Mouse (Mus musculus) urinary bladder, postnatal 10 days (tissue): Measurements from ENCODE around the gene Cpn1.

ENCODE experiments used
- DNase-seq: peaks from one replicate; pipeline ENCODE4 v3.0.0; 2022; ENCODE audit warnings: low spot score

The Cpn1 gene

DNA sequence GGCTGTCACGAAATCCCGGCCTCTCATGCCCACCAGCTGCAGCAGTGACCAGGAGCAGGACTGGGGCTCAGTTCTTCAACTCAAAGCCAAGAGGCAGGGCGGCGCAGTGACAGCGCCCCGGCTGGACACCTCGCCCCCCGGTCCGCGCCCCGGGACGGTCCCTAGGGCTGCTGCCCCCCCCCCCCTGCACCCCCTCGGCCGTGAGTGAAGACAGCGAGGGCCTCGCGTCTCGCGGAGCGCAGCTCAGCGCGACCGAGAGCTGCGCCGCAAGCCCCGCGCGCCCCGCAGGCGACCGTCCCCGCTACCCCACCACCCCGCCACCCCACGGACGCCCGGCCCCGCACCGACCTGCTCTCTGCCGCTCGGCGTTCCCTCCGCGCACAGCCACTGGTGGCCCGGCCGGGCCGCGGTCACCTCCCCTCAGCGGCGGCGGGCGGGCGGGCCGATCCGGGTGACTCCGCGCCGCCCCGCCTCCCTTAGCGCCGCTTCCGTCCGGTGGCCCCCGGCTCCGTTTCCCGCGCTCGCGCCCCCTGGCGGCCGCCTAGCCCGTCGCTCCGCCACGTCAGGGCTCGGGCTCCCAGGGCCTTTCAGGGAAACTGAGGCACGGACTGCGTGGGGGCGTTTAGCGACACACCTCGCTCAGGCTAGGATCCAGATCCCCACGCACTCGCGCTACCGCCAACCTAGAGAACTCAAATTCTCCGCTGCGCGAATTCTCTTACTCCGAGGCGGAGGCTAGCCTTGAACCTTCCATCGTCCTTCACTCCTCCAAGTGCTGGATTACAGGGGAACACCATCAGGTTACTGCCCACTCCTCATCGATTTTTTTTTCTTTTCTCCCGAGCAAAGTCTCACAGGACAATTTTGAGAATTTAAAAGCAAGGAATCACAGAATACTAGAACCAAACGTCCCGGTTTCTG is 46.3 kb downstream of the Cpn1 start, which contains the start of gene Dnmbp:
Gene Dnmbp, minus strand, starts transcription at position 423 of the 921 bp plus-strand sequence.
- peak; percentile 72 for DNase-seq

DNA sequence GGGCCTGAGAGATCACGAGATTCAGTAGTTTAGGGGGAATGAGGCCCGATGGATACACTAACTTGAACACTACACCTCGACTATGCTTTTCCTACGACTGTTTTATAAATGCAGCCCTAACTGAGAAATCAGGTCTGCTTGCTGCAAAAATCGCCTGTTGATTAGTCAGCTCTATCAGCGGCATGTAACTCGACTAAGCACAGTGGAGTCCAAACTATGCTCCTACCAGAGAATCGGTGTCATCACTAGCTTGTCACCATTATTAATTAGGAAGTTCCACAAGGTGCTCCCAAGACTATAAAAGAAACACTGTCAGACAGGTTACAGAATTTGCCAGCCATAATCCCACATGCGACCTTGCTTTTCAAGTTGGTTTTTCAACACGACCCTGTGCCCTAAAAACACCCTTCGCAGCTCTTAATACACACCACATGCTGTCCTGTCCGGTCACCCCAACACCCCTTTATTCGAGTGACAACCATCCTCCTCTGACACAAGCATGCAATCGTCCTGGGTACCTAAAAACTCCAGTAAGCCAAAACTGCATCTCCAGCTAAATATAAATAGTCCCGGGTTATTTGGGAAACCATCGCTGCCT is 47.1 kb downstream of the Cpn1 start:
- no peak for DNase-seq

DNA sequence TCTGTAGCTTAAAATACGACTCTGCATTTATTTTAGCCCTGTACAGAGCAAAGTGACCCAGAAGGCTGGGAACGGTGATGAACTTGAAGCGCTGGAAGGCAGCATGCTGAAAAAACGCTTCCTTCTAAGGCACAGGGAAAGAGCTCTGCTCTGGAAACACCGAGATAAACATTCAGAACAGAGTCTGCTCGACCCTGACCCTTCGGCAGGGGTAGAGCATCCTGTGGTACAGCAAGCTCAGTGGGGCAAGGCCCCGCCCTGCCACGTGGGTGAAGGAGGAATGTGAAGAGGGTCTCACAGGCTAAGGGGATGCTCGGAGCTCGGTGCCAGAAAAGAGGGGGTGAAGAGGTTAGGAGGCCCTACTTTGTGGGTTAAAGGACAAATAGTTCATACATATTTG is 48.0 kb downstream of the Cpn1 start:
- DNase-seq = no peak

DNA sequence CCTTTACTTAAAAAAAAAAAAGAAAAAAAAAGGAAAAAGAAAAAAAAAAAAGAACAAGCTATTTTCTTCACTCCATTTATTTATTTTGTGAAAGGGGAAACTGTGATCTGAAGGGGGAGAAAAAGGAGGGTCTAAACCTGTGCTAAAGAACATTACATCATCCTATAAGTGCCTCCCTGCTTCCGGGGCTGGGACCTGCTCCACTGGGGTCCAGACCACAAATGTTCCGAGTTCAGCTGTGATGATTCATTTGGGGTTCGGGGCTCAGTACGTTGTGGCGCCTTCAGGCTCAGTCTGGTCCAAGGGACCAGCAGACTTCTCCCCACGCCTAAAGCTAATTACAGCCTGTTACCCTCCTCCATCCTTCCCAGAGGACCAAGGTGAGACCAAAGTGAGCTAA is 55.4 kb downstream of the Cpn1 start:
- DNase-seq = no peak

DNA sequence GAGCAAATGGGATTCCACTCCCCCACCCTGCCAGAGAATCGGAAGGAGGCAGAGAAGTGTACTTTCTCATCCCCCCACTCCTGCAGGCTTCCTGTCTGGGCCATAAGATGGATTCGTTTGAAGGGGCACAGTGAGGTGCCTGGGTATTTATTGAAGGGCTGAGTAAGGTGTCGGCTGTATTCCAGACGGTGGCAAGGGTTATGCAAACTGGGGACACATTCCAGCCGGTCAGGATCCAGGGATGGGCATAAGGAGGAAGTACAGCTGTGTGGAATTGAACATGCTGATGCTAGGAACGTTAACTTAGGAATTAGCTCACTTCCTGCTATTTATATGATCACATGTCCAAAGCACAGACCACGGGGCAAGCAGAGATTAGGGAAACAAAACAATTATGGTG is 56.0 kb downstream of the Cpn1 start:
- DNase-seq = no peak

DNA sequence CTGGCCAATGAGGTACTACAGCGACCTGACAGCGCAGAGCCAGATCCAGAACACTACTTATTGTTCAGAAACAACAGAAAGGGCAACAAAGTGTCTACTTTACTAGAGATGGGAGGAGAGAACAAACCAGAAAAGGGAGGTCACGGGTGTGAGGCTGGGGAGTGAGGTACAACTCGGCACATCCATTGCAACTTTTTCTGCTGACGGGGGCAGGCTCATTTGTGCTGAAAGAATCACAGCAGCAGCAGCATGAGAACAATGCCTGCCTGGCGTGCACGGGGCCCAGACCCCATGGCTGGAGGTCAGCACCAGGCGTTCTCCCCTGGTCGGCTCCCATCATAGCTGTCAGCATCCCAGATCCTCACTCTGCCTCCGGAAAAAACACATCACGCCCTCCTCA is 56.5 kb downstream of the Cpn1 start:
- no peak for DNase-seq

DNA sequence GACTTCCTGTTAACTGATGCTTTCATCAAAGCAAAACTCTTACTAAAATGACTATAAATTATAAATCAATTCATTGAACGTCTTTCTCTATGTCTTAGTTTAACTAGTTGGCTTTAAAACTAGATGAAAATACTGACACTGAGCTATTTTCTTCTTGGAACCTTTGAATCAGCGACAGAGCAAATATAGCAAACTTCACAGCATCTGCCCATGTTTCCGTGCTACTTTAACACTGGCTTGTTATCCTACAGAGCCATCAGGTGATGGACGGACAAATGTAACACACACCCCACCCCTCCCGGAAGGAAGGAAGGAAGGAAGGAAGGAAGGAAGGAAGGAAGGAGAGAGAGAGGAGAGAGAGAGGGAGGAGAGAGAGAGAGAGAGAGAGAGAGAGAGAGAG is 58.4 kb downstream of the Cpn1 start:
- DNase-seq = no peak

DNA sequence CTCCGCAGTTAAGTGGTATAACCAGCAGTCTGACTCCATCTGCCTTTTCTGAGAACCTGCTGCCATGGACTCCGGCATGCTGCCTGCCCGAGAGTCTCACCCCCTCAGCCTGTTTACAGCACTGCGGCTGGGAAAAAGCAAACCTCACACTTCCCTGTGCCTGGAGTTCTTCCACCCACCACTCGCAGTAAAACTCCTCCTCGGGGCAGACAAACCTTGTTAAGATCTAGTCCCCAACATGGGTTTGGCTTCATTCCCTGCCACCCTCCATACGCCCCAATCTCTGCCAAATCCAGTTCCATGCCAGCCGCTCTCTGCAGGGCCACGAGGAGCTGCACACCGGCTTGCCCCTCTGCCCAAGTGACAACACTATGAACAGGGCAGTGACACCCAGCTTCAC is 59.3 kb downstream of the Cpn1 start:
- no peak for DNase-seq

DNA sequence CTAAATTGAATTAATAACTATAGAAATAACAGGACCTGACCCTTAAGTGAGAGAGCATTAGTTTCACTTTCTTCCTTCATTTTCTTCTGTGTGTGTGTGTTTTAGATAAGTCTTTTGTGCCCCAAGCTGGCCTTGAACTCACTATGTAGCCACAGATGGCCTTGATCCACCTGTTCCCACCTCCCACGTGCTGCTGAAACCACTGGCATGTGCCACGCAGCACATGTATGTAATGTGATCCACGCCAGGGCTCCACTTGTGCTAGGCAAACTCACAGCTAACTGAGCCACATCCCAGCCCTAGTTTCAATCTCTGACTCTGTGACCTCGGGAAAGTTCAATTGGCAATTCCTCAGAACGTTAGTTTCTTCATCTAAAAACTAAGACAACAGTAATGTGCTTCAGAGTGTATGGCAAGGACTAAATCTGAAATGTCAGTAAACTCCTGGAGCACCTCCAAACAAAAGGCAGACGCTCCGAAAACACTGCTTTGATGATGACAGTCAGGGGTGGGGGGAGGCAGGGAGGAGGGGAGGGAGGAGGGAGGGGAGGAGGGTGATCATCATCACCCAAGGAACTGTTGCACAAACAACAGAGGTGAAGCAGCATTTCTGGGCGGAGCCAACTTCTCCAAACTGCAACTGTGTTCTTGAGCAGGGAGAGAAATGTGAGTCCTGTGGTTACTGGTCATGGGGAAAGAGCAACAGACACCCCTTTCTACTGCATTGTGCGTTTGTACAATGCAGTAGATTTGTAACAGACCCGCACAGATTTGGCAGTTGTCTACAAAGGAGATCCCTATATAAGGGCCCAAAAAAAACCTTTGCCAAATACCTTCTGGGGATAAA is 60.0 kb downstream of the Cpn1 start:
- no peak for DNase-seq

DNA sequence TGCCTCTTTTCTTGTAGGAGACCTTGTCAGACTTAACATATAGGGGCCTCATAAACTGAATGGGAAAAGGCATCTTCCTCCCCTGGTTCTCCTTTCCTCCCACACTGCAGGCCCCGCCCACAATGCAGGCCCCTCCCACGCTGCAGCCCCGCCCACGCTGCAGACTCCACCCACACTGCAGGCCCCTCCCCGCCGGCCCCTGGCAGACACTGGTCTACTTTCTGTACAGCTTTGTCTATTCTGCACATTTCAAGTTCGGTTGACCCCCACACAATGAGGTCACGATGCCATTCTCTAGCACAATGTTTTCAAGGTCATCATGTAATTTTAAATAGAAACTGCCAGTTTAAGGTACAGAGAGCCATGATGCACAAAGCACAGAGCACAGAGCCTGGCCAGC is 62.0 kb downstream of the Cpn1 start:
- DNase-seq = no peak

DNA sequence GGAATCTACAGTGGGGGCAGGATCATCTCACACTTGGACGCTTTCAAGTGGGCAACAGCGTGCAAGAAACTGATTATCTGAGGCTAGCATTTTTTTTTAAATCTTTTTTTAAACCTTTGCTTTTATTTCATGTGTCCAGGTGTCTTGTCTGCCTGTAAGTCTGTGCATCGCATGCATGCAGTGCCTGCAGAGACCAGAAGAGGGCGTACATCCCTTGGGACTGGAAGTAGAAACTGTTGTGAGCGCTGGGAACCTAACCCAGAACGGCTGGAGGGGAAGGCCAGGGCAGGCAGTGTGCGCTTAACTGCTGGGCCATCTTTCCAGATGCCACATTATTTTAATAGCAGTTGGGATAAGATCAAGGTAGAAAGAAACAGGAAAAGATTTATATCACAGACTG is 63.4 kb downstream of the Cpn1 start:
- DNase-seq = no peak

DNA sequence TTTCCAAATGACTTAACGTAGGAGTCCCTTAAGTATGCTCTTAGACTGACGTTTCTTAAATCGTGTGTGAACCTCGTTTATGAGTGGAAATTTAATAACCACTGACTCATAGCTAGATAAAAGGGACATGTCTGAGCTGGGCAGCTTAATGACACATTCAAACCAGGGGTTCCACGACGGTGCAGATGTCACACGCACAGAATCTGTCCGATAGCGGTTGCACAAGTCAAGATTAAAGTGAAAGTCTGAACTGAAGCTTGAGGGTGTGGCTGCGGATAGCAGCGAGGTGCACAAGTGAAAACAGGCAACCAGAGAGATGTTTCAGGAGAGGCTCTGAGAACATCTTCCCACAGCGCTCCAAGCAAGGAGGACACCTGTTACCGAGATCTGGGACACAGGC is 64.9 kb downstream of the Cpn1 start:
- no peak for DNase-seq

DNA sequence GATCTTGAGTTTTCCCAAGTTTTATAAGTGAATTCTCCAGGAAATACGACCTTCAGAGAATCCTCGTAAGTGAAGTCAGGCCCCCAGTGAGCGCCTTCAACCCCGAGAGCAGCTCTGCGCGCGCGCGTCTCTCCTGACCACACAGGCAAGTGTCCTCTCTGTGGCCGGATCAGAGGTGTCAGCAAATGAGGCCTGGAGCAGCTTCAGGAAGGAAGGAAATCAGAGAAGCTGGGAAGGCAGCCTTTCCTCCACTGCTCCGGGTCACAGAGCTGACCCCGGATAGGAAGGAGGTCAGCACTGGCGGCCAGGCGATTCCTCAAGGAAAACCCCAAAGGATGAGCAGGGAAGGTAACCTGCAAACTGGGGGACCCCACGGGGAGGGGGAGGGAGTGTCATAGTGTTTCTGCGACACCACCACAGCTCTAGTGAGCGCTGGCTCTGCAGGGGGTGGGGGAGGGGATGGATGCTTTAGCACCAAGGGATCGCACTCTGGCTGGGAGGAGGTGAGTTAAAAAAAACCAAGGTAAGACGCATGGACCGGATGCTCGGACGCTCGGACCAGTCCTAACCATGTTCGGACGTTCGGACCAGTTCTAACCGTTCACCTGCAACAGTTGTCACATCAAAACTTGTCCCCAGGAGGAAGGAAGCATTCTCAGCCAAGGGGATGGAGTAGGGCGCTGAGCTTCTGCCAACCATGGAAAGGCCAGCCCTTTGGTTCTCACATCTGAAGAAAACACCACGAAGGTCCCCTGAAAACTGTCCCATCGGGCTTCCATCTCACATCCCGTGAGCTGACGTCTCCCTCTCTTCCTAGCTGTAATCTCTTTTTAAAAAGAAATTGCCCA is 65.7 kb downstream of the Cpn1 start:
- no peak for DNase-seq

DNA sequence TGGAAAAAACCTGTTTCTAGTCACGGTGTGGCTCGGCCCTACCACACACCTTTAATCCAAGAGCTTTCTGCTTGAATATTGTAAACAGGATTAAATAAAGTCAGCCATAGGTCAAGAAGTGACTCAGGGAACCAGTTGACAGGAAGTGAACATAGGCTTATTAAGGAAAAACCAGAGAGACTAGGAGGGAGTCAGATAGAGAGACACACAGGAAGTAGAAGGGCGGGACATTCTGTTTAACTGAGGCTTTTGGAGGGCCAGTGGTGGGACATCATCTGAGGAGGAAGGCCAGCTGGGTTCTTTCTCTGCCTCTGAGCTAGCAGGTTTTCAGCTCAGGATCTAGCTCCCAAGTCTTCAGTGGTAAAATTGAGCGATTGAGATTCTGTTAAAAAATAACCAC is 66.5 kb downstream of the Cpn1 start:
- DNase-seq = no peak

DNA sequence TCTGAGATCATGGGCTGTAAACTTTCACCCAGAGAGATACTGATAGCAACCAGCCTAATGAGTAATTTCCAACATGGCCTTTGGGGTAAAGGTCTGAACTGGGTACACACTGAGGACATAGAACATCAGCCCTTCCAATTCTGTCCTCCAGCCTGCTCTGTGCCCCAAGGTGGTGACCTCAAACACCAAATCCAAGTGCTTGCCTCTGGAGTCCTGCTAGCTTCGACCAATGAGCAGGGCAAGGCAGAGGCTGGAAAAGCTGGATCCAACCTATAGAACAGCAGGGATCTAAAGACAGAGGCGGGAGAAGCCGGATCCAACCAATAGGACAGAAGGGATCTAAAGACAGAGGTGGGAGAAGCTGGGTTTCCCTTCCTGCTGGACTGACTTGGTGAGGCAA is 67.5 kb downstream of the Cpn1 start:
- DNase-seq = no peak

DNA sequence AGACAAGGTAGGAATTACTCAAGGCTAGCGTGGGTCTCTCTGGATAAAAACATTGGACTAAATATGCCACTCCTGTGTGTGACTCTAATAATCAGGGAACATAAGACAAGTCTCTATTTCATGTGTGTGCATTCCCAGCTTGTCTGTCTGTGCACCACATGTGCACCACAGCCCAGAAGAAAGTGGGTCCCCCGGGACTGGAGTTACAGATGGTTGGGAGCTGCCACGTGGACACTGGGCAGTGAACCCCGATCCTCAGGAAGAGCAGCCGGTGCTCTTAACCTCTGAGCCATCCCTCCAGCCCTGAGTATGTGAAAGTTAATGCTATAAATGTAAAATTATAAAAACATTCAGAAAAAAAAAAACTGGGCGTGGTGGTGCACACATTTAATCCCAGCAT is 68.6 kb downstream of the Cpn1 start:
- no peak for DNase-seq

DNA sequence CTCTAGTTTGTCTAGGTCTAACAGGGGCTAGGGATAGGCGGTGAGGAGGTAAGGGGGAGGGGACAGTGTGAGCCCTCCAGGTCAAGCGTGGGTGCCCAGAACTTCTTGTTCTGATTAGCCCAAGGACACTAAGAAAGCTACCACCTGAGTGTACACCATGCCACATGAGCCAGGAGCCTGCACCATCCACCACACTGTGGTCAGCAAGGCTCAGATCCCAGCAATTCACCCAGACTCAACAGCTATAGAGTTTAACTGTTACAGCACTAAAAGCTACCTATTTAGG is 69.0 kb downstream of the Cpn1 start:
- DNase-seq = no peak

DNA sequence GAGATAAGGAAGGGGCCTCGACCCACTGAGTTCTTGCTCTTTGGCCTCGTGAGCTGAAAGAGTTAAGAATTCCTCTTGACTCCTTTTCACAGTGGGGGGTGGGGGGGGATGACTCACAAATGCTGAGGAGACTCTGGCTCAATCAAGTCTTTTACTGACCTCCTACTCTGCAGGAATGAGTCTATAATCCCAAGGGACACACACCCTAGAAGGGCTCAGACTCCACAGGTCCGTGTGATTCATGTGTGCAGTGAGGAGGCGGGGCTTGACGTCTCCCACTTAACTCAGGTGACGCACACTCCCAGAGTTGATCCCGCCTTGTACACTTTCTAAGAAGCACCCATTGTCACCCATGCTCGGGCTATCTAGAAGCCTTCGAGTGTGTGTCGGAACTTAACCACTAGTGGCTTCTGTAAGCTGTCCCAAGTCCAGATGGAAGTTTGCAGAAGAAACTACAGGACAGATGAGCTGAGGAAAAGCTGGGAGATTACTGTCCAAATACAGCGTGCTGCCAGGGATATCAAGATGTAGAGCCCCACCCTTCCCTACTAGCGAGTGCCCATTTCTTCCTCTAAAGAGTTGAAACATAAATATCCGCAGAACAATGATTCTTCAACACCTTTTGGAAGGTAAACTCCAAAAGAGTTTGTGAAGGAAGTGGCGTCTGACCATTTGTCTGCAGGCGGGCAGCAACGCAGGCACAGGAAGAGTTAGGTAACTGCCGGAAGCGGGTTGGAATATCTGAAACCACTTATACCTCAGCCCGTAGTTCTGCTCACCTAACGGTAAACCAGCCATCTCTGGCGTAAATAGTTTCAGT is 69.6 kb downstream of the Cpn1 start:
- DNase-seq = no peak

DNA sequence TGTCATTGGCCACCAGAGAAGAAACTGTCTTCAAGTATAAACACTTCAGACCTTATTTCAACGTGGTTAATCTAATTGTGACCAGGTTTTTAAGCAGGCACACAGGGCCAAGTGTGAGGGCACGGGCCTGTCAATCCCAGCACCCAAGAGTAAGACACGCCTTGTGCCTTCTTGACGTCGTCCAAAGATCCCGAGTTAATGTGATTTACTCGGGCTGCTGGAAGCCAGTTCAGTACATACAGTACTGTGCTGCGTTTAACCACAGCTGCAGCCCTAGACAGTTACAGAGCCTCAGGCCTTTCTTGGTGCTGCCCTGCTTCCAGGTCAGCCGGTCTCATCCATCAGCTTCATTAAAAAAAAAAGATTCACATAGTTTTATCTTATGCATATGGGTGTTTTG is 70.9 kb downstream of the Cpn1 start:
- no peak for DNase-seq

DNA sequence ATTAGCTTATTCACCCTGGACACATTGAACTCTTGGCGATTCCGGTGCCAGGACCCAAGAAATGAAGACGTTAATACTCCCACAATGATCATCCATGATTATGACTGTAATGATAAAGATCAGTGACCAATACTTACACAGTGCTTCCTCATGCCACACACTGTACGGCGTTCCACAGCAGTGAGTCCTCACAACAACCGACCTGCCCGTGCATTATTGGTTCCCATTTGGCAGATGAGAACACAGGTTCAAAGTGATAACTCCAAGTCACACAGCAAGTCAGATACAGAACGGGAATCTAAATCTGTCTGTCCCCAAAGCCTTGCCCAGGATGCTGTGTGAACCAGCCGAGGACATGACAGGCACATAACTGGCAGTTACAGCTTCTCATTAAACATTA is 71.4 kb downstream of the Cpn1 start:
- no peak for DNase-seq

DNA sequence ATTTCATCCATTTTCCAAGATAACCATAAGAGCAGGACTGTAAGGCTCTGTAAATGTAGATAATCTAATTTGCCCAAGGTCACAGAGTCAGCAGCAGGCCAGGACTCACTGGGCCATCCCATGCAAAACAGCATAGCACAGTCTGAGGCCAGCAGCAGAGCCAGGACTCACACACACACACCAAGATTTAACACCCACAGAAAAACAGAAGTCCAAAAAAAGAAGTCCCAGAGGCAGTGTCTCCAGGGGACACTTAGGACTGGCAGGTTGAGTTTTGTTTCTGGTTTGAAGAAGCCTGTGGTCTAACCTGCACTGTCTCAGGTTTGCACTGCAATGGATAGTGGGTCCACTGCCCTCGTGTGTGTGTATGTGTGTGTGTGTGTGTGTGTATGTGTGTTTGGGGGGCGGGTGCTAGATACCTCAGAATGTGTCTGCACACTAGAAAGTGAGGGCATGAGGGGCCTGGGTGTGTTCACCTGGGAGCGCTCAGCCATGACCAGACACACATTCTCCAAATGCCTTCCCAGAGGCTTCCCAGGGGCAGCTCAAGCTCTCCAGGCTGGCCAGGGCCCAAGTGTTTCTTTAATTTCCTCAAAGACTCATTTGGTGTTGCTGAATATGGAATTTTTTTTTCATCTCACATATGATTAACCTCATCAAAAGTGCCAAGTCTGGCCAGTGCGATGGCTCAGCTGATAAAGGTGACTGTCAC is 73.4 kb downstream of the Cpn1 start:
- no peak for DNase-seq
